Mouse (Mus musculus): ENCODE measurements at regions not wholly inside any gene's neighbourhood (a gene's known extent, or its start where the extent isn't known, plus 50 kb on each side); places are given as distances from the start of the nearest gene placed in this dataset.

GRCm38 (mm10) chr9:83326437-83327086 is 114.4 kb downstream of the Lca5 start:
- no peak for DNase-seq

- peak; percentile 79 for DNase-seq
Observed at GRCm38 (mm10) chr9:83325910-83326309, 115.0 kb downstream of the Lca5 start.

- DNase-seq: no peak
Observed at GRCm38 (mm10) chr9:83324336-83324735, 116.6 kb downstream of the Lca5 start.

DNA sequence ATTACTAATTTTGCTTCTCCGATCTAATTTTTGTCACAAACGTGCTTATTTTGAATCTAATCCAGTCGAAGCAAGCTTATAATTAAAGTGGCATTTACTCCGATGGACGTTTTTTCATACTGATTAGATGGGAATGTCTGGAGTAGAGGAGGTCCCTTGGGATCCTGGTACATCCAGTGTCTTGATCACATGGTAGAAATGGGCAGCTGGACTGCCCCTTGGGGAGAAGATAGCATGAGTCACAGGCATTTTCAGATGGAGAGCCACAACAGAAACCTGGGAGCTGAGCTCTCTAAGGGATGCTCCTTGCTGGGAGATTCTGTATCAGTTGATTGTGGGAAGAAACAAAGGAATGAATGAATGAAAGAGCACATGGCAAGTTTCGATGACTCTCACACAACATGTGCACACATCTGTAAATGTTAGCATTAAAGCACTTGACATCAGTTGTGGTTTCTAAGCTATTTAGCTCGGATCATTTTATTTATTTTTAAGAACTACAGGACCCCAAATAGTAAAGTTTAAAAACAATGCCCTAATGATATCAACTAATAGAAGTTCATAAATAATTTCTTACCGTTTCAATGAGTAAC is 117.8 kb downstream of the Lca5 start:
- no peak for DNase-seq

DNA sequence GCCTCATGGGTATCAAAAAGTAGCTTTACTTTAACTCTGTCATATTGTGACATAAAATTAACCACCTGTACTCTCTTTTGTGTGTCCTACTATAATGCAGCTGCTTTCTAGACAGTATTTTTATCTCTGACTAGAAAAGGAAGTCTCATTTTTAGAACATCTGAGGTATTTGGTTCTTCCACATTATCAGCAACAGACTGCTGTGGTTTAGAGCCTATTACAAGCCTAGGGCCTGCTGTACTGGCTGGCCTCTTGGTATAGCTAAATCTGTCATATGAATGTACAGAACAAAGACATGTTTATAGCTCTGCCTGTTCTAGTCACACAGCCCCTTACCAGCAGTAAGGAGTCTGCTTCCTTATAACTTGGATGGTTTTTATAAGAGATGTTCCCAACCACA is 119.1 kb downstream of the Lca5 start:
- no peak for DNase-seq

DNA sequence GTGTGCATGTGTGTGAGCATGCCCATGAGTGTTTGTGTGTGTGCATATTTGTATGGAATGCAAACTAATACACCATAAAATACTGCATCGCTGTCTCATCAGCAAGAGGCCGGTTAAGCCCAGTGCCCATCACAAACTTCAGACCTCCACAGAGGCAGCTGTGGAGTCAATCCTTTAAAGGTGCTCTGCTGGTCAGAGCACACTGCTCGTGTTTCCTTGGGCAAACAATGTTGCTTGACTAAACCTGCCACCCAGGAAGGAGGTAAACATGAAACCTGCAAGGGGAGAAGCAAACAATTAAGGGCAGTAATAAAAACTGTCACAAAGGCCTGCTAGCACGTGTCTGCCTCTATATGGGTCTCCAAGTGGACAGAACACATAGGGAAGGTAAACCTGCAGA is 120.1 kb downstream of the Lca5 start:
- DNase-seq: no peak

DNA sequence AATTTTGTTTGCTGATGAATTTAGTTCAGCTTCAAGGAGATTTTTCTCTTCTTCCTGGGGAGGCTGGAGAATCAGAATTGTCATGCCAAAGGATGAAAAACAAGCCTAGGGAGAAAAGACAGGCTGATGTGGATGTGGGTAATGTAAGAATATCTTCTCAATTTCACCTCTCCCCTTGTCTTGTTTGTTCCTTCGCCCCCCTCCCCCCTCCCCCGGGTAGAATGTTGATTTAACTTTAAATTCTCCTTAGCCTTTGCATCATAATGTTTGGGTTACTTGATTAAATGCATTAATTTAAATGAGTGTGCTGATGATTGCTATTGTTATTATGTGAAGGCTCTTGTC is 124.1 kb downstream of the Lca5 start:
- no peak for DNase-seq

- DNase-seq: peak; percentile 78 to 80
Observed at GRCm38 (mm10) chr9:83315941-83316817, 124.7 kb downstream of the Lca5 start.

GRCm38 (mm10) chr9:83308771-83309170 is 132.2 kb downstream of the Lca5 start:
- no peak for DNase-seq

DNA sequence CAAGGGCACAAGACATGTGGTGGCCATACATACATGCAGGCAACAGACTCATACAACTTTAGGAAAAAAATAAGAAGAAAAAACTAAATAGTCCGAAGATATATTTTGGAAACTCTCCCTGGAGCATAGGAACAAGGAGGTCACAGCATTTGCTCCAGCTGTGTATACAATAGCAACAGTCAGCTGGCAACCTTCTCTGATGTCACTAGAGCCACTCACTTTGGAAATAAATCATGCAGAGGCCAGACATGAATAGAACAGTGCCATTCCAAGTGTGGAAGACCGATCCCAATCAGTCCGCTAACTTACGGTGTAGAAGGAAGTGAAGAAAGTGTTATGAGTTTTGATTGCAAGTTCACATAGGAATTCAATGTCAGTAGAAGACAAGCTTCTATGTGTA is 132.8 kb downstream of the Lca5 start:
- DNase-seq: no peak

DNA sequence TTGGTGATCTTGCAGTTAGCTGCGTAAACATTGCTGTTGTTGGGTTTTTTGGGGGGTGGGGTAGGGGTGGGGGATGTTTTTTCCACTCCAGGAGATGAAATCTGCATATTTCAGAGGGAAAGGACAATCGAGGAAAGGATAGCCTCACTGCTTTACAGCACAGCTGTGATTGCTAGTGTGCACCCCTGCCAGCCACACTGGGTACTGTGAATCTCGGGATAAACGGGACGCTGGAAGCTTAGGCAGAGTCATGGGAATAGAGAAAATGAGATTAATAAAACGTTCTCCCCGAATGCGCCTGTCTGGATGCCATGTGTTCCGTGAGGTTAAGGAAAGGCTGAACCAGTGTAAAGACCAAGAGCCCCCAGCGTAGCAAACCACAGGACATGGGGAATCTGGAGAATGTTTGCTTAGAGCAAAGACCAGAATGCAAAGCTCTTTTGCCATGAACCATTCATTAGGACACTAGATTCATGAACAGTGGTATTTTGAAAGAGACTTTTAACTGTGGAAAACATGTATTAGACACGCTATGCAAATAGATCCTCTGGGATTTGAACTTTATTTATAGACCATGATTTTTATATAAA is 133.5 kb downstream of the Lca5 start:
- DNase-seq: no peak

- DNase-seq: no peak
Observed at GRCm38 (mm10) chr9:83304925-83305324, 136.0 kb downstream of the Lca5 start.

DNA sequence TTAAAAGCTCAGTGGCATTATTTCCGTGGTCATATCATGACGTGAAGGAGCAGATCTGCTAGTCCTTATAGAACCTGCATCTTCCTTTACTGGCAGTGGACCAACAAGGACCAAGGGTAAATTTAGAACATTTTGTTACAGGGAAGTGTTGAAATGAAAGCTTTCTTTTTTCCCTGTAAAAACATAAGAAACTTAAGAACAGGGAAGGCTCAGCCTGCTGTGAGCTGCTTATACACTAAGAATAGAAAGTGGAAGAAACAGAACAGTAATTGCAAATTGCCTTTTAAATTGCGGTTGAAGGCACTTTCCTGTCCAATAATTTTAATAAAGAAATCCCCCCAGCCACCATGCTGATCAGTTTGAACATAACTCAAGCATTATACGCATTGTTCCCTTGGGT is 140.4 kb downstream of the Lca5 start:
- DNase-seq: no peak

DNA sequence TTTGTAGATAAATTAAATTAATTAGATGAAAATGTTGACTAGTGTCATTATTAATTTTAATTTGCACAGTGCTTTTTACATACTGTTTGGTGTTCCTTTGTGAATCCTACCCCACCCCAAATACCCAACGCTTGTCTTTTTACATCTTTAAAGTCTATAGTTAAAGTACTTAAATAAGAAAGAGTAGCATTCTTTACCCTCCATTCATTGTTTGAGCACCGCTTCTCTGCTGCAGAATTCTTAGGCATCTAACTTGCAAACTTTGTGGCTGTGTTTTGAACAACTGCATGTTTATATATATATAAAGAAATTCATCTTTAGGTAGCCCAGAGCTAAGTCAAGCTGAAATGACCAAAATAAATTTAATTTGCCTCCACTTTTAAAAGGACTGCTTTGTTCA is 140.9 kb downstream of the Lca5 start:
- DNase-seq: no peak

DNA sequence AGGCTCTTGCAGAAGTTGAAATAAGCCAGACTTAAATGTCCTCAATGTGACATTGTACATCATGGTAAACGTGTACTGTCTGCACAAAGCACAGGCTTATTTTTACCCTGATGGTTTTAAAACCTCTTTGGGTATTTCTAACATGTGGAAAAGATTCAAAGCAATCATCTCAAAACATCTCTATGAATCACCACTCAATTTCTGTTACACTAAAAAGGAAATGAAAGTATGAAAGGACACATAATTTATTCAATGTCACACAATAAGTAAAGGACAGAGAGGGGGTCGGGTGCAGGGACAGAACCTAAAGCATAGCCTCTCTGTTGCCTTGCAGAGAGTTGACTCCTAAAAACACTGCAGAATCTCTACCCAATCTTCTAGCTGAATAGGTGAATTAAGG is 141.3 kb downstream of the Lca5 start:
- DNase-seq: no peak

DNA sequence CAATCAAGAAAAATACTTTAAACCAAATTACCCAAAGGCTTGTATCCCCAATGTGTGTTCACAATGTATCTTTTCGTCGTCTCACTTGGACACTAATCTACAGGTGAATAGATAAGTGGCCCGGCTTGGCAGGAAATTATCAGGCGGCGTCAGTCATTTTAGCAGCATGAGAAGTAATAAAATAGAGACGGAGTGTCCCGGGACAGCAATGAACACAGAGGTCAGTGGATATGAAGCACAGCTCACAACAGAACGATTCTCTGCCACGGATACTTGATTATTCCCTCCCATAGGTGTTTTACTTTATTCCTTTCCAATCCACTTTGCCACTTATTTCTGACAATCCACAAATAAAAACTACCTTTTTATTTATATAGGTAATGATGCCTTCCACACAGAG is 145.5 kb downstream of the Lca5 start:
- no peak for DNase-seq

GRCm38 (mm10) chr9:83294441-83294840 is 146.5 kb downstream of the Lca5 start:
- no peak for DNase-seq

DNA sequence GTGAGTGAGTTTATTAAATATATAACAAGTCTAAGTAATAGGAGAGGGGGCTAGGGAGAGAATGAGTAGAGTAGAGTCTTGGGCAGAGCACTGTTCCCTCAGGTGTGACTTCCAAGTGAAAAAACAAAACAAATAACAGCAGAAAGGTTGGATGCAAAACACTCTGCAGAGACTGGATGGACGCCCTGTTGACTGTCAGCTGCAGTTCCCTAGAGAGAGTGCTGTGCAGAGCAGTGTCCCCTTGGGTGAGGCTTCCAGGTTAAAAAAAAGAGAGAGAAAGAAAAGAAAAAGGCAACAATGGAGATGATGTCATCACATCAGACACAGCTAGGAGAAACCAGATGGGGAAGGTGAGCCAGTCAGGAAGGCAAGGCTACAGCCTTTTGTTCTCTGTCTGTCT is 137.6 kb upstream of the Hmgn3 start:
- DNase-seq: no peak

- DNase-seq: no peak
Observed at GRCm38 (mm10) chr9:83283662-83284061, 137.2 kb upstream of the Hmgn3 start.

DNA sequence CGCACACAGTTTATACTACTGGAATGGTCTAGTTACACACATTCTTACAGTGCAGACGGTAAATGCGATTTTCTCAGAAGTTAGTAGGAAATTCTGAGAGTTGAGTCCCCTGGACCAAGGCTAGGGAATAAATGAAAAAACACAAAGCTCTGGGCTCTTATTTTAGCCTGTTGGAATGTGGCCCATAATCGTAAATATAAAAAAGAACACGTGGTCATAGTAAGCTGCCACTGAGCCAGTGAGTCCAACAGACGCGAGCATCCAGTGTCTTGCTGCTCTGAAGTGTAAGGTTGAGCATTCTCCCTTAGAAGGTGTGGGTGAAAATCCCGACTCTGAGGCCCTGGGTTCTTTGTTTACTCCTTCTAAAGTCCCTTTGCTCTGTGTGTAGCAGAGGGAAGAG is 136.8 kb upstream of the Hmgn3 start:
- no peak for DNase-seq

DNA sequence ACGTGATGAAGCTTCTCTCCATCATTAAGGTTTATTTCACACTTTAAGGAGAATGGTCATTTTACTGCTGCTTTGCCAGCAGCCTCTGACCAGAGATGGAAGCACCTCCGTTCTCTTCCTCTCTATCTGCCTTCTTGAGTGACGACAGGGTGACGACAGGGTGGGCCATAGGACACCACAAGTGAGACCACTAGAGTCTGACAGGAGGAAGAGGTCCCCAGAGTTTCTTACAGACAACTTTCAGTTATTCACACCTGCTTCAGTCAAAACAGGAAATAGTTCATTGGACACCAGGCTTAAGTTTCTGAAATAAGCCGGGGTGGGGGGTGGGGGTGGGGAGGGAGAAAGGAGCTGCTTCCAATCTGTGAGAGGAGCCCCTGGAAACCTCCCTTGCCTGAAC is 131.3 kb upstream of the Hmgn3 start:
- DNase-seq: no peak

DNA sequence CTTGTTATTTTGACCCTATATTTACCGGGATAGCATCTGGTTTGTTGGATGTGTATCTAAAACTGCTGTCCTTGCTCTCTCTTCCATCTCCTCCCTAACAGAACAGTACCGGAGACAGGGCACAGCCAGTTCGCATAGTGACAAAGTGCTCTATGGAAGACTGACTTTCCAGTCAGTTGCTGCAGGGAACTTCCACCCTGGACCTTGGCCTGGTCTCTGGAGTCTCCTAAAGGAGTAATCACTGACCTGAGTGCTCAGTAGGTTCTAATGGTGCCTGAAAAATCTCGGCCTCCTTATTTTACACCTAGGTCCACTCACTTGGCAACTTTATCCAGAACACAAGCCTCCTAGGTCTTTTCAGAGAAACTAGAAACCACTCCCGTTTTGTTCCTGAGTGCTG is 130.9 kb upstream of the Hmgn3 start:
- DNase-seq: no peak

DNA sequence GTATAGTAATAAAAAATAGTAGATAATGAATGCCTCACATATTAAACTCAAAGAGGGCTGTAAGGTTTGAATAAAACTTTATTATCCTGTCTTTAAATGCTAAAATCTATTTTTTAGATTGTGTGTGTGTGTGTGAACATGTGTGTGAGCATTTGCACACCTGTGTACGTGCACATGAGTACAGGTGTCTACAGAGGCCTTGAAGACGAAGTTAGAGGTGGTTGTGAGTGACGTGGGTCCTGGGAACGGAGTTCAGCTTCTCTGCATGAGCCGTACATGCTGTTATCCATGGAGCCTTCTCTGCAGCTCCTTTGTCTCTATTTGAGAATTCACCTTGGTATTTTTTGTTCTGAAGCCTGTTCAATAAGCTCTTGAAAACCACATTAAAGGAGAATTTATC is 129.8 kb upstream of the Hmgn3 start:
- DNase-seq: no peak

Data from layer of hippocampus, postnatal 36 days (tissue).